ENCODE assay signal across 8 mouse cellular contexts in the genomic region with DNA sequence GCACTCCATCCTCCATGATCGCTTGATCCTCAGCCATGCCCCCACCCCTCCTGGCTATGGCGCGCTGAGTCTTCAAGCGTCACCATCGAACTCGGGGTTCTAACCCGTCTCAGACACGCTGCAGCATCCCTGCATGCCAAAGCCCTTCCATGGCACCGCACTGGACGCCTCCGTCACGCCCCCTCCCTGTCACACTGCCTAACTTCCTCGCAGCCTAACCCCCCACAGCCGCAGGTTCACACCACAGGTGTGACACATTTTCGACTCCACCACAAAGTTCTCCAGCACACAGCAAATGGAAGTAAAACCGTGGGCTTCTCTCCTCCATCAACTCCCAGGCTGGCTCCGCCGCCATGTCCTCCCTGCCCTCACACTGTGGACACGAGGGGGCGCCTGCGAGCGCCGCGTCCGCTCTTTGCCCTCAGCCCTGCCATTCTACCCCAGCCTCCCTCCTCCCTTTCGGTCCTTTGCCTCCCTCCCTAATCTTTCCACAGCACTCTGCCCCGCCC. TPM values are rescaled to one million over a fixed set of nuclear protein-coding genes. Genes with fewer than 3 reads are reported as not detected.
DNase-seq lines count a peak whose midpoint lies in the region; ATAC-seq and TF ChIP-seq lines count a peak whose summit lies in the region.

No protein-coding gene starts in this region.

- peak overlapping the region; percentile 64 for H3K4me2 ChIP-seq in embryonic facial prominence, embryonic 13.5 days
- peak overlapping the region; percentile 73 for H3K4me2 ChIP-seq in heart, embryonic 15.5 days

- H3K4me3 ChIP-seq in layer of hippocampus, adult 2 months: peak overlapping the region; percentile 22
- peak overlapping the region; percentile 36 for H3K4me3 ChIP-seq in embryonic facial prominence, embryonic 13.5 days
- peak overlapping the region; percentile 43 for H3K4me3 ChIP-seq in heart, embryonic 15.5 days

- H3K4me1 ChIP-seq in embryonic facial prominence, embryonic 13.5 days: peaks cover 34% of the 10 kb centered on the region
- H3K4me1 ChIP-seq in heart, embryonic 15.5 days (replicated peaks): peaks cover 31% of the 10 kb centered on the region

- peaks cover 12% of the 10 kb centered on the region; the same call in 1 of the 2 replicates for H3K36me3 ChIP-seq in embryonic facial prominence, embryonic 13.5 days
- no peaks in the 10 kb centered on the region for H3K36me3 ChIP-seq in heart, embryonic 15.5 days

- no peak for ATAC-seq in embryonic facial prominence, embryonic 13.5 days (ENCODE audit: insufficient number of reproducible peaks, insufficient read depth, low FRiP score, low TSS enrichment, low read depth)
- no peak for ATAC-seq in heart, embryonic 15.5 days (replicated peaks; ENCODE audit: insufficient number of reproducible peaks, insufficient read depth, low FRiP score, low read depth)

- TF ChIP-seq CTCF in layer of hippocampus, adult 2 months (conservative IDR thresholded peaks at IDR 0.05): peak; percentile 90

- peaks cover 31% of the 10 kb centered on the region for H3K27me3 ChIP-seq in embryonic facial prominence, embryonic 13.5 days
- H3K27me3 ChIP-seq in heart, embryonic 15.5 days: peaks cover 33% of the 10 kb centered on the region

- WGBS in embryonic facial prominence, embryonic 13.5 days: 3% methylated on average over 27 of the region's 27 CpGs
- 2% methylated on average over 27 of the region's 27 CpGs for WGBS in heart, embryonic 15.5 days

- H3K9me3 ChIP-seq in embryonic facial prominence, embryonic 13.5 days: no peaks in the 10 kb centered on the region
- H3K9me3 ChIP-seq in heart, embryonic 15.5 days (replicated peaks): no peaks in the 10 kb centered on the region

- H3K27ac ChIP-seq in layer of hippocampus, adult 2 months: peak overlapping the region; percentile 58
- H3K27ac ChIP-seq in embryonic facial prominence, embryonic 13.5 days: no peak overlapping the region
- peak overlapping the region; percentile 77 for H3K27ac ChIP-seq in heart, embryonic 15.5 days

- peak overlapping the region; percentile 53 for H3K9ac ChIP-seq in embryonic facial prominence, embryonic 13.5 days
- H3K9ac ChIP-seq in heart, embryonic 15.5 days: peak overlapping the region; percentile 31; the same call in 1 of the 2 replicates

- DNase-seq in layer of hippocampus, adult 2 months (ENCODE audit: low spot score in 2 of 2): no peak
- no peak for DNase-seq in layer of hippocampus, postnatal 14 days (ENCODE audit: low spot score in 2 of 2)
- DNase-seq in adrenal gland, postnatal 14 days: peak; percentile 88
- DNase-seq in kidney, postnatal 10 days: peak; percentile 80
- DNase-seq in lung, postnatal 4 days: peak; percentile 73 to 85
- DNase-seq in spleen, adult 12 weeks (ENCODE audit: low spot score): peak; percentile 60

RNA-seq across cellular contexts. Expression of a gene that starts 5.6 kb away (rescaled TPM):
- 100 to 1,000 TPM; 125 to 133 TPM for total RNA-seq in layer of hippocampus, adult 2 months (2021)
- 100 to 1,000 TPM; 140 to 142 TPM for total RNA-seq in layer of hippocampus, postnatal 14 days (2021)
- total RNA-seq in adrenal gland, postnatal 14 days (2021): 11.9 and 15.2 TPM in 2 replicates
- 2.4 and 2.5 TPM in 2 replicates for polyA plus RNA-seq in embryonic facial prominence, embryonic 13.5 days (2015; fragmentation: Nextera tagmentation; extraction: Ambion mirVana)
- polyA plus RNA-seq in heart, embryonic 15.5 days (2015; fragmentation: Nextera tagmentation; extraction: Ambion mirVana): 0.92 and 1.3 TPM in 2 replicates

RNA-seq across cellular contexts. Expression of a gene that starts 12.7 kb away (rescaled TPM):
- total RNA-seq in layer of hippocampus, adult 2 months (2021): 1 to 10 TPM in 1 of 2 experiments, under 1 TPM in 1; 0.77 to 1.6 TPM
- total RNA-seq in layer of hippocampus, postnatal 14 days (2021): under 1 TPM; 0.62 to 0.81 TPM
- total RNA-seq in adrenal gland, postnatal 14 days (2021): 58.3 and 63.2 TPM in 2 replicates
- polyA plus RNA-seq in embryonic facial prominence, embryonic 13.5 days (2015; fragmentation: Nextera tagmentation; extraction: Ambion mirVana): 0.24 and 0.30 TPM in 2 replicates
- polyA plus RNA-seq in heart, embryonic 15.5 days (2015; fragmentation: Nextera tagmentation; extraction: Ambion mirVana): 1.0 and 1.3 TPM in 2 replicates

RNA-seq across cellular contexts. Expression of a gene that starts 17.1 kb away (rescaled TPM):
- under 1 TPM; 0.54 to 0.76 TPM for total RNA-seq in layer of hippocampus, adult 2 months (2021)
- total RNA-seq in layer of hippocampus, postnatal 14 days (2021): 1 to 10 TPM; 1.1 to 1.4 TPM
- total RNA-seq in adrenal gland, postnatal 14 days (2021): 91.4 and 109 TPM in 2 replicates
- 0.17 and 0.30 TPM in 2 replicates for polyA plus RNA-seq in embryonic facial prominence, embryonic 13.5 days (2015; fragmentation: Nextera tagmentation; extraction: Ambion mirVana)
- 1.0 and 1.1 TPM in 2 replicates for polyA plus RNA-seq in heart, embryonic 15.5 days (2015; fragmentation: Nextera tagmentation; extraction: Ambion mirVana)

RNA-seq across cellular contexts. Expression of a gene that starts 24.9 kb away (rescaled TPM):
- total RNA-seq in layer of hippocampus, adult 2 months (2021): 10 to 100 TPM in 1 of 2 experiments, 1 to 10 TPM in 1; 7.5 to 10.1 TPM
- 1 to 10 TPM; 1.3 to 2.5 TPM for total RNA-seq in layer of hippocampus, postnatal 14 days (2021)
- total RNA-seq in adrenal gland, postnatal 14 days (2021): 76.6 and 87.5 TPM in 2 replicates
- 0.07 and 0.10 TPM in 2 replicates for polyA plus RNA-seq in embryonic facial prominence, embryonic 13.5 days (2015; fragmentation: Nextera tagmentation; extraction: Ambion mirVana)
- 0.41 and 0.57 TPM in 2 replicates for polyA plus RNA-seq in heart, embryonic 15.5 days (2015; fragmentation: Nextera tagmentation; extraction: Ambion mirVana)

RNA-seq across cellular contexts. Expression of a gene that starts 27.8 kb away (rescaled TPM):
- total RNA-seq in layer of hippocampus, adult 2 months (2021): 1 to 10 TPM; 5.4 to 7.0 TPM
- 1 to 10 TPM; 6.2 to 6.6 TPM for total RNA-seq in layer of hippocampus, postnatal 14 days (2021)
- 8.2 and 8.6 TPM in 2 replicates for total RNA-seq in adrenal gland, postnatal 14 days (2021)
- 13.8 and 13.9 TPM in 2 replicates for polyA plus RNA-seq in embryonic facial prominence, embryonic 13.5 days (2015; fragmentation: Nextera tagmentation; extraction: Ambion mirVana)
- 6.7 and 9.2 TPM in 2 replicates for polyA plus RNA-seq in heart, embryonic 15.5 days (2015; fragmentation: Nextera tagmentation; extraction: Ambion mirVana)

Comparison
In these comparisons a context has a peak if more than half of its experiments do, and no peak if none do; other contexts are left out.
1. DNase-seq: peak in adrenal gland, postnatal 14 days (single experiment), kidney, postnatal 10 days (single experiment), lung, postnatal 4 days (2 of 2) and spleen, adult 12 weeks (single experiment); none in layer of hippocampus, adult 2 months (0 of 2) and layer of hippocampus, postnatal 14 days (0 of 2).
2. RNA of a gene that starts 12.7 kb away (total RNA-seq): 58.3 to 63.2 TPM in adrenal gland, postnatal 14 days; 0.77 to 1.6 TPM in layer of hippocampus, adult 2 months and 0.62 to 0.81 TPM in layer of hippocampus, postnatal 14 days; every median in the first group is over 10 times any median in the second.
3. RNA of a gene that starts 17.1 kb away (total RNA-seq): 91.4 to 109 TPM in adrenal gland, postnatal 14 days; 1.1 to 1.4 TPM in layer of hippocampus, postnatal 14 days and 0.54 to 0.76 TPM in layer of hippocampus, adult 2 months; every median in the first group is over 10 times any median in the second.
4. Peak in every context shown above with its lines, with median percentiles within 50 percentile points of each other: H3K4me3 ChIP-seq.